Mouse (Mus musculus): Measurements from ENCODE around the gene Mat2b. TPM values are rescaled to one million over a fixed set of nuclear protein-coding genes. Genes with fewer than 3 reads are reported as not detected.

The Mat2b gene
- polyA plus RNA-seq, 1 experiment, result 30.4 TPM

- Histone ChIP-seq H3ac (ENCODE audit: control insufficient read depth, insufficient read length, low read depth) (no peak overlapping the region), H3K36me3 (ENCODE audit: control insufficient read depth, insufficient read depth) (peaks cover 64% of the 10 kb centered on the region), H3K27me3 (ENCODE audit: control insufficient read depth, insufficient read depth, insufficient read length) (no peaks in the 10 kb centered on the region), H3K4me3 (ENCODE audit: insufficient read depth, poor library complexity, severe bottlenecking) (no peak overlapping the region), H3K79me2 (ENCODE audit: control insufficient read depth, insufficient read depth) (peaks cover 39% of the 10 kb centered on the region), H3K79me3 (ENCODE audit: low read depth) (peaks cover 16% of the 10 kb centered on the region)
- no peak for TF ChIP-seq MYOD1 (IDR thresholded peaks at IDR 0.05; ENCODE audit: control insufficient read depth, insufficient read length, low read depth)
- TF ChIP-seq CTCF (IDR thresholded peaks at IDR 0.05; ENCODE audit: control insufficient read depth, insufficient read depth, insufficient read length), result no peak
- no peak for TF ChIP-seq USF1 (IDR thresholded peaks at IDR 0.05; ENCODE audit: low read depth)
Measured at GRCm38 (mm10) chr11:40683295-40683694, 11.7 kb downstream of the Mat2b start.

- peaks cover 10% of the 10 kb centered on the region for H3K79me3 ChIP-seq (ENCODE audit: low read depth)
- no peaks in the 10 kb centered on the region for H3K27me3 ChIP-seq (ENCODE audit: control insufficient read depth, insufficient read depth, insufficient read length)
- TF ChIP-seq CEBPB (IDR thresholded peaks at IDR 0.05; ENCODE audit: low read depth) (no peak), MYOD1 (IDR thresholded peaks at IDR 0.05; ENCODE audit: control insufficient read depth, insufficient read length, low read depth) (no peak), CTCF (IDR thresholded peaks at IDR 0.05; ENCODE audit: control insufficient read depth, insufficient read depth, insufficient read length) (no peak), FOSL1 (IDR thresholded peaks at IDR 0.05; ENCODE audit: insufficient read depth, low read length, poor library complexity, severe bottlenecking) (no peak), MAX (IDR thresholded peaks at IDR 0.05) (no peak), USF1 (IDR thresholded peaks at IDR 0.05; ENCODE audit: low read depth) (no peak), MYOG (IDR thresholded peaks at IDR 0.05; ENCODE audit: control insufficient read depth, extremely low read depth, insufficient read length) (no peak)
- H3K4me3 ChIP-seq (ENCODE audit: insufficient read depth, poor library complexity, severe bottlenecking), result no peak overlapping the region
- H3ac ChIP-seq (ENCODE audit: control insufficient read depth, insufficient read length, low read depth), result no peak overlapping the region
- peaks cover 30% of the 10 kb centered on the region for H3K79me2 ChIP-seq (ENCODE audit: control insufficient read depth, insufficient read depth)
- peaks cover 67% of the 10 kb centered on the region for H3K36me3 ChIP-seq (ENCODE audit: control insufficient read depth, insufficient read depth)
Measured at GRCm38 (mm10) chr11:40682456-40682855, 12.5 kb downstream of the Mat2b start.

GRCm38 (mm10) chr11:40677169-40677568 is 17.8 kb downstream of the Mat2b start:
- no peaks in the 10 kb centered on the region for H3K27me3 ChIP-seq (ENCODE audit: control insufficient read depth, insufficient read depth, insufficient read length)
- peaks cover 46% of the 10 kb centered on the region for H3K36me3 ChIP-seq (ENCODE audit: control insufficient read depth, insufficient read depth)
- TF ChIP-seq CTCF (IDR thresholded peaks at IDR 0.05; ENCODE audit: control insufficient read depth, insufficient read depth, insufficient read length) (no peak), CEBPB (IDR thresholded peaks at IDR 0.05; ENCODE audit: low read depth) (no peak), MYOD1 (IDR thresholded peaks at IDR 0.05; ENCODE audit: control insufficient read depth, insufficient read length, low read depth) (no peak), USF1 (IDR thresholded peaks at IDR 0.05; ENCODE audit: low read depth) (no peak), MAX (IDR thresholded peaks at IDR 0.05) (no peak), MYOG (IDR thresholded peaks at IDR 0.05; ENCODE audit: control insufficient read depth, extremely low read depth, insufficient read length) (no peak), FOSL1 (IDR thresholded peaks at IDR 0.05; ENCODE audit: insufficient read depth, low read length, poor library complexity, severe bottlenecking) (no peak)
- no peak overlapping the region for H3ac ChIP-seq (ENCODE audit: control insufficient read depth, insufficient read length, low read depth)
- no peaks in the 10 kb centered on the region for H3K79me2 ChIP-seq (ENCODE audit: control insufficient read depth, insufficient read depth)
- no peaks in the 10 kb centered on the region for H3K79me3 ChIP-seq (ENCODE audit: low read depth)
- no peak overlapping the region for H3K4me3 ChIP-seq (ENCODE audit: insufficient read depth, poor library complexity, severe bottlenecking)

GRCm38 (mm10) chr11:40675014-40675730 is 19.8 kb downstream of the Mat2b start:
- H3K36me3 ChIP-seq (ENCODE audit: control insufficient read depth, insufficient read depth), result peaks cover 29% of the 10 kb centered on the region
- no peak overlapping the region for H3K4me3 ChIP-seq (ENCODE audit: insufficient read depth, poor library complexity, severe bottlenecking)
- no peak overlapping the region for H3ac ChIP-seq (ENCODE audit: control insufficient read depth, insufficient read length, low read depth)
- TF ChIP-seq MYOD1 (IDR thresholded peaks at IDR 0.05; ENCODE audit: control insufficient read depth, insufficient read length, low read depth), result no peak
- TF ChIP-seq MAX (IDR thresholded peaks at IDR 0.05), result no peak
- TF ChIP-seq CTCF (IDR thresholded peaks at IDR 0.05; ENCODE audit: control insufficient read depth, insufficient read depth, insufficient read length), result no peak
- no peak for TF ChIP-seq USF1 (IDR thresholded peaks at IDR 0.05; ENCODE audit: low read depth)
- TF ChIP-seq MYOG (IDR thresholded peaks at IDR 0.05; ENCODE audit: control insufficient read depth, extremely low read depth, insufficient read length), result no peak
- no peak for TF ChIP-seq CEBPB (IDR thresholded peaks at IDR 0.05; ENCODE audit: low read depth)
- TF ChIP-seq FOSL1 (IDR thresholded peaks at IDR 0.05; ENCODE audit: insufficient read depth, low read length, poor library complexity, severe bottlenecking), result no peak
- no peaks in the 10 kb centered on the region for H3K79me3 ChIP-seq (ENCODE audit: low read depth)
- H3K79me2 ChIP-seq (ENCODE audit: control insufficient read depth, insufficient read depth), result no peaks in the 10 kb centered on the region
- H3K27me3 ChIP-seq (ENCODE audit: control insufficient read depth, insufficient read depth, insufficient read length), result no peaks in the 10 kb centered on the region

GRCm38 (mm10) chr11:40649726-40650445 is 45.1 kb downstream of the Mat2b start:
- Histone ChIP-seq H3ac (ENCODE audit: control insufficient read depth, insufficient read length, low read depth) (no peak overlapping the region), H3K79me3 (ENCODE audit: low read depth) (no peaks in the 10 kb centered on the region), H3K79me2 (ENCODE audit: control insufficient read depth, insufficient read depth) (no peaks in the 10 kb centered on the region), H3K36me3 (ENCODE audit: control insufficient read depth, insufficient read depth) (no peaks in the 10 kb centered on the region), H3K4me3 (ENCODE audit: insufficient read depth, poor library complexity, severe bottlenecking) (no peak overlapping the region), H3K27me3 (ENCODE audit: control insufficient read depth, insufficient read depth, insufficient read length) (no peaks in the 10 kb centered on the region)
- no peak for TF ChIP-seq CTCF (IDR thresholded peaks at IDR 0.05; ENCODE audit: control insufficient read depth, insufficient read depth, insufficient read length)
- TF ChIP-seq MYOD1 (IDR thresholded peaks at IDR 0.05; ENCODE audit: control insufficient read depth, insufficient read length, low read depth), result no peak
- TF ChIP-seq CEBPB (IDR thresholded peaks at IDR 0.05; ENCODE audit: low read depth), result no peak
- no peak for TF ChIP-seq MAX (IDR thresholded peaks at IDR 0.05)
- TF ChIP-seq MYOG (IDR thresholded peaks at IDR 0.05; ENCODE audit: control insufficient read depth, extremely low read depth, insufficient read length), result no peak
- no peak for TF ChIP-seq FOSL1 (IDR thresholded peaks at IDR 0.05; ENCODE audit: insufficient read depth, low read length, poor library complexity, severe bottlenecking)
- TF ChIP-seq USF1 (IDR thresholded peaks at IDR 0.05; ENCODE audit: low read depth), result no peak

All from C2C12 (cell line).